Mouse (Mus musculus) brain, embryonic 14.5 days (tissue): ENCODE measurements at regions not wholly inside any gene's neighbourhood (a gene's known extent, or its start where the extent isn't known, plus 50 kb on each side); places are given as distances from the start of the nearest gene placed in this dataset.

ENCODE experiments used
- DNase-seq: peaks from one replicate; pipeline ENCODE4 v3.0.0-alpha.2; 2011; ENCODE audit warnings: low read depth
- CTCF ChIP-seq: fragments of 200-500 bp; IDR thresholded peaks from 2 replicates; pipeline ENCODE4 v1.5.1; 2012; ENCODE audit warnings: inconsistent platforms, mild to moderate bottlenecking, moderate library complexity, borderline replicate concordance; ENCODE audit not compliant: insufficient read depth, insufficient read length; ENCODE audit errors: extremely low read depth
- POLR2A ChIP-seq: fragments of 200-500 bp; IDR thresholded peaks from 2 replicates; pipeline ENCODE4 v1.6.1; 2012; ENCODE audit warnings: mild to moderate bottlenecking, inconsistent platforms, borderline replicate concordance; ENCODE audit not compliant: poor library complexity, insufficient read depth, insufficient read length, severe bottlenecking; ENCODE audit errors: extremely low read depth

DNA sequence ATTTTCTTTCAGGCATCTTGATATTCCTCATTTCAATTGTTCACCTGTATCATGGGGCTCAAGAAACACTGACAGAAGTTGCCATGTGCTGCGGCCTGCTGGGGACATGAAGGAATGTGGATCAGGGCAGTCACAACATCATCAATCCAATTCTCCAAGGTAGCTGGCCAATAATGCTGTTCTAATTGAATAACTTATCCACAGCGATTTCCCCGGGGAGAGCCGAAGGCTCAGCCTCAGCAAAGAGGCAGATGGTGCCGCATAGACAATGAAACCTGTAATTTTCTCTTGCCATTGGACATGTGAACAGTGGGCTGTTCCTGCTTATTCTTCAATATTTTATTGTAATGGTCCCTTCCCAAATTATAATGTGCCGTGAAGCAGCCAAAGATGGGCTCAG lies 429.1 kb upstream of the Klf12 start:
- TF ChIP-seq CTCF: no peak
- no peak for TF ChIP-seq POLR2A
- peak; percentile 90 for DNase-seq

DNA sequence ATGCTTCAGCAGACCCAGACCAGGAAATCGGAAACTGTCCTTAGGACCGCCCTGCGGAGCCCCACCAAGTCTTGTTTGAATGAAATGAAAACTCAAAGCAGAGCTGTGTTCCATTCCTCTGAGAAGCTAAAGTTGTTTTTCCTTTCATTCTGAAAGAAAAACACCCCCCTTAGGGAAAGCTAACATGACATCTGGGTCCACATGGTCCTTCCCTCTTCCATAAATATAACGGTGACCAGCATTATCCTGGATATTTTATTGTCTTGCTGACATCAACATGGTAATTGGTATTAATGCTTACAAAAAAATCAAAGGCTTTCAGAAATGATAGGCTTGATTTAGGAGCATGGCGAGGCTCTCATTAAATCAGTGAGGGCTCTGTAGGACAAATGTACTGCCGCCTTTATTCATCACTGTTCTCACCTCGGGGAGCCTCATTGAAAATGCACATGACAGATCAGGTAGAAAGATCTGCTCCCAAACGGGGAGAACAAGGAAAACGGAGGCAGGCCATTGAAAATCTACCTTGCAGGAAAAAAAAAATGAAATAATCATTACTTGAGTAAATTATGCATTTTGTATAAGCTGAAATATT lies 381.0 kb upstream of the Klf12 start:
- DNase-seq: peak; percentile 78
- TF ChIP-seq POLR2A (no peak), CTCF (no peak)

GRCm38 (mm10) chr14:100664180-100664579 lies 379.7 kb upstream of the Klf12 start:
- TF ChIP-seq POLR2A: no peak
- no peak for TF ChIP-seq CTCF

GRCm38 (mm10) chr14:100642076-100642475 lies 357.6 kb upstream of the Klf12 start:
- TF ChIP-seq POLR2A (no peak), CTCF (no peak)

More at GRCm38 (mm10) chr14:100664180-100664579, 379.7 kb upstream of the Klf12 start:
- DNase-seq: no peak

DNA sequence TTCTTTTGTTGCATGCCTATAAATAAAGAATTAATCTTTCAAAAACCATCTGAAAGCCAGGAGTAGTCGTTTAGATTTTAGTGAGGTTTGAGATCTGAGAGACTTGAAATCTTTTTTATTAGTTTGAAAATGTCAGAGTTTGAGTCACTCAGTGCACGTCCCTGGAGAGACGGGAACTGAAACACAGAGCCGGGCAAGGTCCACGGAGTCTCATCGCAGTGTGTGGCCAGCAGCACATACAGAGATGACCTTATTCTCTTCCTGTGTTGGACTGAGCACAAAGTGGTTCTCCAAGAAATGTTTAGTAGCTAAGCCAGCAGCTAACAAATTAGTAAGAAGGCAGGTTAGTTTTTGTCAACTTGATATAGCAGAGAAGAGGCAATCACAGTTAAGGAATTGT lies 350.0 kb upstream of the Klf12 start:
- no peak for DNase-seq
- TF ChIP-seq POLR2A (no peak), CTCF (no peak)

More at GRCm38 (mm10) chr14:100642076-100642475, 357.6 kb upstream of the Klf12 start:
- peak; percentile 17 for DNase-seq

DNA sequence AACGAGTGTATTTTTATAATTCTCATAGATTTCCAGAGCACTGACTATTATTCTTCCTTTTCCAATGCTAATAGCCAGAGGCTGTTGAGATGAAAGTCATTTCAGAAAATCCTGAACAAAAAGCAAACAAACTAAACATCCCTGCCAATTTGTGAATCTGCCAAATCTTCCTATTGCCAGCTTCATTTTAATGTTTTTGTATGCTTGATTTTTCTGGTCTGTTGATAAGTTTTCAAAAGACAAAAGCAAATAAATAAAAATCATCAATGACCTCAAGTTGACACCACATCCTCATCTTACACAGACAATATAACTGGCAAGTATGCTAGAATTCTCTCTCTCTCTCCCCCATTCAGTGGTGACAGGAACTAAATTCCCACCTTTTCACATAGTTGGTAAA lies 347.2 kb upstream of the Klf12 start:
- no peak for TF ChIP-seq CTCF
- no peak for TF ChIP-seq POLR2A
- DNase-seq: peak; percentile 32

DNA sequence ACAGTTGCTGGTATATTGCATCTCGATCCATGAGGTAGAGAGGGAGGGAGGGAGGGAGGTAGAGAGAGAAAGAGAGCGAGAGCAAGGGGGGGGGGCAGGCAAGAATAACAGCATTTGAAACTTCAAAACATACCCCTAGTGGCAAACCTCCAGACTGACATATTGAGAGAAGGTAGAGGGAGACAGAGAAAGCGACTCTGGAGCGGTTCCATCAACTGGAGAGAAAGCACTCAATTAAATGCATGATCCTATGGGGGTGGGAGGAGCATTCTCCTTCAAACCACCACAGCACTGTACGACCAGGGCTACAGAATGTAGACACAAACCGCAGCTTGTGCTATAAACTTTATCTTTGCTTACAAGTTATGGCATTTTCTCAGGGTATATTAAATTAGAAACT lies 345.7 kb upstream of the Klf12 start:
- TF ChIP-seq POLR2A (no peak), CTCF (no peak)
- DNase-seq: peak; percentile 55

DNA sequence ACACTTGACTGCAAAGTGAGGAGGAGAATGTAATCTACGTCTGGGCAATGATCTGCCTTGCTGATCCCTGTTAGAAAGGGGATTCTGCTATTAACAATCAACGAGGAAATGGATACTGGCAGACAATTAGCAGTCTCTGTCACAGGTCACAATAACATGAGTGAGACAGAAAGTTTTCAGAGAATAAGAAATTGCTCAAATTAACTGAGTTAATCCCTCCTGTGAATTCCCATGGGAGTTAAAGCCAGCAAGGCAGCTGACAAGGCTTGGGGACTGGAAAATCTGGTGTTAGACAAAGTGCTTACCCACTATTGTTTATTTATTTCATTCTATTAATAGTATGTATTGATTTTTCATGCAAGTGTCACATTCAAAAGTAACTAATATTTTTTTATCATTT lies 343.0 kb upstream of the Klf12 start:
- peak; percentile 39 for DNase-seq
- TF ChIP-seq CTCF (no peak), POLR2A (no peak)

DNA sequence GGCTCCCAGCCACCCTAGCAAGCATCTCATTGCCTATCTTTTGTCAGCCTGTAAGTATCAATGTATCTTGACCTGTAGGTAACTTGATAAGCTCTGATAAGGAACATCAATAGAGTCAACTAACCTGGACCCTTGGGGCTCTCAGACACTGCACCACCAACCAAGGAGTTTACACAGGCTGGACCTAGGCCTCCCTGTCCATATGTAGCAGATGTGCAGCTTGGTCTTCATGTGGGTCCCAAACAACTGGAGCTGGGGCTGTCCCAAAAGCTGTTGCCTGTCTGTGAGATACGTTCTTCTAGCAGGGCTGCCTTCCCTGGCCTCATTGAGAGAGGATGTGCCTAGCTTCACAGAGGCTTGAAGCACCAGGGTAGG lies 335.2 kb upstream of the Klf12 start:
- no peak for DNase-seq
- no peak for TF ChIP-seq POLR2A
- TF ChIP-seq CTCF: no peak

DNA sequence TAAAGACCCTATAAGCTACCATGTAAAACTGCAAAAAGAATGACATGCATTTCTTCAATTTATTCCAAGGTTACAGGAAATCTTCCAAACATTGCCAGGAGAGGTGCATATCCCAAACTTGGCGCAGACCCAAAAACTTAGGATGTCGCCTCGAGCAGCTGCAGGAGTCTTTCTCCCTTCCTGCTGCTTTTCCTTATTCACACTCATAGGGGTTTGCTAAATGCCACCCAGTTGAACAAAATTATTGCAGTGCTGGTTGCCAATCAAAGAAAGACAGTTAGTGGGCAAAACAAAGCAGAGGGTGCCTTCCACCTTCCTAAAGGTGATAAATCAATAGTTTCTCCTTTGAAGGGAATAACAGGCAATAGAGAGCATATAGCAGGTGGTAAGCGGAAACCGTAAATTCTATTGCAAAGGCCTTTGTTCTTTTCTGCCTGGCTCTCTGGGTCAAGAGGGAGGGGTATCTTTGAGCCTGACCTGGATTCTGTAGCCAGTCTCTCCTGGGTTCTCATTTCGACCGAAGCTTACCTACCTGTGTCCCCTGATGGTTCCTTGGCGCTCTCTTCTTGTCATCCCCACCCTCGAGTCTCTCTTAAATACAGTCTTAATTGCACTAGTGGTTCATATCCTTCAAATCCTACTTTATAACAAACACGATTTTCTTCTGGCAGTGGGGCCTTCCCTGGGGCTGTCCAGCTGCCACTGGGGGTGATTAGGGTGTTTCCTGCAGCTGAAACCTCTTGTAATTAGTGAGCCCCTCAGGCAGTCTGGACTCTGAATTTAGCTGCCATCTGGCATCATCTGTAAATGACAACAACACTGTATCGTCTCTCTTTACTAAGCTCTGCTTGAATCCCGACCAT lies 334.5 kb upstream of the Klf12 start:
- TF ChIP-seq POLR2A: no peak
- TF ChIP-seq CTCF: no peak
- peak; percentile 88 for DNase-seq

GRCm38 (mm10) chr14:100610017-100610760 lies 325.7 kb upstream of the Klf12 start:
- TF ChIP-seq CTCF (no peak), POLR2A (no peak)
- peak; percentile 74 for DNase-seq

DNA sequence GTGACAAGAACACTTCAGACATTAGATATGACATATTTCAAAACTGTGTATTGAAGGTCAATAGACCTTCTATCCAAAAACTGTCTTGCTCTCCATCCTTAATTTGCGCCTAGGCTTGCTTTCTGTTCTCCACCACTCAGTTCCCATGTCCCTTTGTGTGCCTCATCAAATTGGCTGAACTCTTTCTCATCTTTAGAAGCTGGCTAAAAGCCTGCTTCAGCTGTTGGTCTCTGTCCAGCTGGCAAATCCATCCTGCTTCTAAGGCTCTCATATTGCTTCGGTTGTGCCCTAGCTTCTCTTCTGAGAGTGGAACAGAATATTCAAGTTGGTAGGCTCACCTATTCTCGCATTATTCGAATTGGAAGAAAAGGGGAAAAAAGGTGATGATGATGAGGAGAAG lies 322.6 kb upstream of the Klf12 start:
- peak; percentile 78 for DNase-seq
- TF ChIP-seq CTCF: no peak
- TF ChIP-seq POLR2A: no peak

- TF ChIP-seq CTCF: no peak
- no peak for TF ChIP-seq POLR2A
- DNase-seq: peak; percentile 48
These were observed 316.5 kb upstream of the Klf12 start for GRCm38 (mm10) chr14:100600886-100601451.
